Mouse (Mus musculus): ENCODE measurements around the gene Bmp2k. TPM values are rescaled to one million over a fixed set of nuclear protein-coding genes. Genes with fewer than 3 reads are reported as not detected.

The Bmp2k gene
- polyA plus RNA-seq, 1 experiment from 2014 or later, result 31.3 TPM

DNA sequence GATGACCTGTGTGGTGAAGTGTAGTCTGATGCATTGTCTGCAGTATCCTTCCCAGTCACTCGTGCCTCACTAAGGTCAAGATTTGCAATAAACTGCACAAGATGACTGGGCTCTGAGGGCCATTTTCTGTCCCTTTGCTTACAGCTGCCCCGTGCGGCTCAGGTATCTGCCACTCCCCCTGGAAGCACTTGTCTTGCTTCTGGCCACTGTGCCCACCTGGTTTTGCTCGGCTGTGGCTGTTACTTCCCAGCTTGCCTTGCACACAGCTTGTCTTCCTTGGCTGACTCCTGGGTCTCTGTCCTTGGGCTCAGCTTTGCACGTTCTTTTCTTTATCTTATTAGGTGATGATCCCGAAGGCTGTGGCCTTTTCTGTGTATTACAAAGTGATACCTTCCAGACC, 86.2 kb downstream of the Bmp2k start:
- Histone ChIP-seq H3K4me3 (replicated peaks) (no peak overlapping the region), H3K4me1 (replicated peaks) (no peaks in the 10 kb centered on the region), H3K36me3 (replicated peaks) (peaks cover 95% of the 10 kb centered on the region), H3K27me3 (no peaks in the 10 kb centered on the region), H3K9me3 (replicated peaks) (no peaks in the 10 kb centered on the region), H3K4me2 (no peak overlapping the region), H3K27ac (replicated peaks) (no peak overlapping the region), H3K9ac (no peak overlapping the region)
- no peak for ATAC-seq (ENCODE audit: insufficient read depth)
- 90% methylated on average over 6 of the region's 6 CpGs for WGBS (ENCODE audit: insufficient replicate concordance)

GRCm38 (mm10) chr5:97084541-97084940, 87.1 kb downstream of the Bmp2k start:
- Histone ChIP-seq H3K36me3 (replicated peaks) (peaks cover 95% of the 10 kb centered on the region), H3K27me3 (no peaks in the 10 kb centered on the region), H3K9ac (no peak overlapping the region), H3K4me1 (replicated peaks) (no peaks in the 10 kb centered on the region), H3K4me3 (replicated peaks) (no peak overlapping the region), H3K4me2 (no peak overlapping the region), H3K9me3 (replicated peaks) (no peaks in the 10 kb centered on the region), H3K27ac (replicated peaks) (no peak overlapping the region)
- 87% methylated on average over 4 of the region's 4 CpGs for WGBS (ENCODE audit: insufficient replicate concordance)
- no peak for ATAC-seq (ENCODE audit: insufficient read depth)

DNA sequence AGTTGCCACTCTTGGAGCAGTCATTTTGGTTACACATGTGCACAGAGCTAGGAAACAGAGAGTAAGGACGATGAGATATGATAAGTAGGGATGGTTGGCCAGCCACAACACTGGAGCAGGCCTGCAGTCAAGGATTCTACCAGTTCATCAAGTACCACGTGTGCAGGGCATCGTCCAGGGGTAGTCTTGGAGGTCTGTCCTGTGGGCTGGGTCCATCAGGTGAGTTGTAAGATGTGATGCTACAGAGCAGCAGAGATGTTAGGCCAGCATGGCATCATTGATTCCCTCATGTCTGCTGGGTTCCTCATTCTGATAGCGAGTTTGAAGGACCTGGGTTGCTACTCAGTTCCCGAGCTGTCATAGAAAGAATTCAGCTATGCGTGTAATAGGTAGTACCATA, 87.6 kb downstream of the Bmp2k start:
- ATAC-seq (ENCODE audit: insufficient read depth), result no peak
- peaks cover 96% of the 10 kb centered on the region for H3K36me3 ChIP-seq (replicated peaks)
- H3K27me3 ChIP-seq, result no peaks in the 10 kb centered on the region
- WGBS (ENCODE audit: insufficient replicate concordance), result 91% methylated on average over 6 of the region's 6 CpGs
- H3K9ac ChIP-seq, result no peak overlapping the region
- H3K4me1 ChIP-seq (replicated peaks), result no peaks in the 10 kb centered on the region
- no peaks in the 10 kb centered on the region for H3K9me3 ChIP-seq (replicated peaks)
- no peak overlapping the region for H3K4me2 ChIP-seq
- no peak overlapping the region for H3K4me3 ChIP-seq (replicated peaks)
- no peak overlapping the region for H3K27ac ChIP-seq (replicated peaks)

- H3K27me3 ChIP-seq, result no peaks in the 10 kb centered on the region
- no peak for ATAC-seq (ENCODE audit: insufficient read depth)
- no peak overlapping the region for H3K4me2 ChIP-seq
- H3K36me3 ChIP-seq (replicated peaks), result peaks cover 92% of the 10 kb centered on the region
- no peaks in the 10 kb centered on the region for H3K4me1 ChIP-seq (replicated peaks)
- no peak overlapping the region for H3K9ac ChIP-seq
- H3K9me3 ChIP-seq (replicated peaks), result no peaks in the 10 kb centered on the region
- no peak overlapping the region for H3K4me3 ChIP-seq (replicated peaks)
- WGBS (ENCODE audit: insufficient replicate concordance), result 92% methylated on average over 24 of the region's 24 CpGs
- H3K27ac ChIP-seq (replicated peaks), result no peak overlapping the region
Measured at GRCm38 (mm10) chr5:97087030-97087630, 89.6 kb downstream of the Bmp2k start.

GRCm38 (mm10) chr5:97087746-97088145, 90.3 kb downstream of the Bmp2k start:
- 93% methylated on average over 16 of the region's 16 CpGs for WGBS (ENCODE audit: insufficient replicate concordance)
- Histone ChIP-seq H3K27me3 (no peaks in the 10 kb centered on the region), H3K9me3 (replicated peaks) (no peaks in the 10 kb centered on the region), H3K4me3 (replicated peaks) (no peak overlapping the region), H3K9ac (no peak overlapping the region), H3K4me2 (no peak overlapping the region), H3K36me3 (replicated peaks) (peaks cover 92% of the 10 kb centered on the region), H3K4me1 (replicated peaks) (no peaks in the 10 kb centered on the region), H3K27ac (replicated peaks) (no peak overlapping the region)
- ATAC-seq (ENCODE audit: insufficient read depth), result no peak

- Histone ChIP-seq H3K4me1 (replicated peaks) (no peaks in the 10 kb centered on the region), H3K27me3 (no peaks in the 10 kb centered on the region), H3K4me3 (replicated peaks) (no peak overlapping the region), H3K9ac (no peak overlapping the region), H3K27ac (replicated peaks) (no peak overlapping the region), H3K9me3 (replicated peaks) (no peaks in the 10 kb centered on the region), H3K4me2 (no peak overlapping the region), H3K36me3 (replicated peaks) (peaks cover 91% of the 10 kb centered on the region)
- ATAC-seq (ENCODE audit: insufficient read depth), result no peak
- WGBS (ENCODE audit: insufficient replicate concordance), result 69% methylated on average over 6 of the region's 6 CpGs
Measured at GRCm38 (mm10) chr5:97088231-97088630, 90.7 kb downstream of the Bmp2k start.

- H3K4me2 ChIP-seq, result no peak overlapping the region
- H3K9ac ChIP-seq, result no peak overlapping the region
- no peaks in the 10 kb centered on the region for H3K9me3 ChIP-seq (replicated peaks)
- no peak for ATAC-seq (ENCODE audit: insufficient read depth)
- H3K4me3 ChIP-seq (replicated peaks), result no peak overlapping the region
- WGBS (ENCODE audit: insufficient replicate concordance), result 94% methylated on average over 3 of the region's 3 CpGs
- H3K36me3 ChIP-seq (replicated peaks), result peaks cover 79% of the 10 kb centered on the region
- no peaks in the 10 kb centered on the region for H3K4me1 ChIP-seq (replicated peaks)
- H3K27me3 ChIP-seq, result no peaks in the 10 kb centered on the region
- no peak overlapping the region for H3K27ac ChIP-seq (replicated peaks)
Measured at GRCm38 (mm10) chr5:97089426-97089825, 91.9 kb downstream of the Bmp2k start.

GRCm38 (mm10) chr5:97090034-97090784, 92.7 kb downstream of the Bmp2k start:
- H3K36me3 ChIP-seq (replicated peaks), result peaks cover 71% of the 10 kb centered on the region
- WGBS (ENCODE audit: insufficient replicate concordance), result 83% methylated on average over 6 of the region's 6 CpGs
- H3K4me1 ChIP-seq (replicated peaks), result no peaks in the 10 kb centered on the region
- H3K9me3 ChIP-seq (replicated peaks), result no peaks in the 10 kb centered on the region
- H3K27ac ChIP-seq (replicated peaks), result no peak overlapping the region
- ATAC-seq (ENCODE audit: insufficient read depth), result no peak
- H3K4me3 ChIP-seq (replicated peaks), result no peak overlapping the region
- no peak overlapping the region for H3K4me2 ChIP-seq
- no peak overlapping the region for H3K9ac ChIP-seq
- H3K27me3 ChIP-seq, result no peaks in the 10 kb centered on the region

DNA sequence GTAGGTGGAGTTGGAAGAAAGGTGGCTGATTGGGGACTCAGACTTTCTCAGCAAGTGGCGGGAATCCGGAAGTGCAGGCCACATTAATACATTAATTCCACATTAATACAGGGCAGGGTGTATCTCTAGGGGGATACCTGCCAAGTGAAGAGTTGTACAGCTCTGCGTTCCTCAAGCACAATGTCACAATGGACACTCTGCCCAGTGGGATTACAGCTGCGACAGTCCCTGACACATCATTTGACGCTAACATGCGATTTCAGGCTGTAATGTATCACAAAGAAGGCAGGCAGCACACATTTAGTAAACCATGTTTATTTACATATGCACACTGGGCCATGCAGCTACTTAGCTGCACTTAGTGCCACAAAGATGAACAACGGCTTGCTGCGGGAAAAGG, 95.5 kb downstream of the Bmp2k start:
- no peaks in the 10 kb centered on the region for H3K4me1 ChIP-seq (replicated peaks)
- H3K9me3 ChIP-seq (replicated peaks), result no peaks in the 10 kb centered on the region
- H3K27me3 ChIP-seq, result no peaks in the 10 kb centered on the region
- no peak for ATAC-seq (ENCODE audit: insufficient read depth)
- H3K4me3 ChIP-seq (replicated peaks), result no peak overlapping the region
- no peak overlapping the region for H3K4me2 ChIP-seq
- H3K36me3 ChIP-seq (replicated peaks), result peaks cover 44% of the 10 kb centered on the region
- WGBS (ENCODE audit: insufficient replicate concordance), result 84% methylated on average over 8 of the region's 8 CpGs
- no peak overlapping the region for H3K9ac ChIP-seq
- H3K27ac ChIP-seq (replicated peaks), result no peak overlapping the region

DNA sequence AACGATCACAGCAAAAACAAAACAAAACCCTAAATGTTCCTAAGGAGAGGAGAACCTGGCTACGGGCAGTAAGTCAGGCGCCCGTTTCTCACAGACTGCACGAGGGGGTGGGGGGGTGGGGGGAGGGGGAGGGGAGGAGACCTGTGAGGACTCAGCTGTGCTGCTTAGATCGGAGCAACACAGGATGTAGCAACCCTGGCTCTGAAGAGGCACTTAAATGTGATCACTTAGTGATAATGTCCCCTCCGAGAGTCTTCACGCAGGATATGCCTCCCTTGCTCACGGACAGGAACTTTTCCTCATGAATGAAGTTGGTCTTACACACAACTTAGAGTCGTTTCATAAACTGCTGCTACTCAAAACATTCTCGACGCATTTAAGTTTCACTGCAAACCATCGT, 97.8 kb downstream of the Bmp2k start:
- ATAC-seq (ENCODE audit: insufficient read depth), result no peak
- H3K4me2 ChIP-seq, result no peak overlapping the region
- H3K4me1 ChIP-seq (replicated peaks), result no peaks in the 10 kb centered on the region
- no peaks in the 10 kb centered on the region for H3K27me3 ChIP-seq
- WGBS (ENCODE audit: insufficient replicate concordance), result 44% methylated on average over 10 of the region's 13 CpGs
- H3K4me3 ChIP-seq (replicated peaks), result no peak overlapping the region
- no peaks in the 10 kb centered on the region for H3K9me3 ChIP-seq (replicated peaks)
- no peak overlapping the region for H3K27ac ChIP-seq (replicated peaks)
- H3K9ac ChIP-seq, result no peak overlapping the region
- peaks cover 22% of the 10 kb centered on the region for H3K36me3 ChIP-seq (replicated peaks)

DNA sequence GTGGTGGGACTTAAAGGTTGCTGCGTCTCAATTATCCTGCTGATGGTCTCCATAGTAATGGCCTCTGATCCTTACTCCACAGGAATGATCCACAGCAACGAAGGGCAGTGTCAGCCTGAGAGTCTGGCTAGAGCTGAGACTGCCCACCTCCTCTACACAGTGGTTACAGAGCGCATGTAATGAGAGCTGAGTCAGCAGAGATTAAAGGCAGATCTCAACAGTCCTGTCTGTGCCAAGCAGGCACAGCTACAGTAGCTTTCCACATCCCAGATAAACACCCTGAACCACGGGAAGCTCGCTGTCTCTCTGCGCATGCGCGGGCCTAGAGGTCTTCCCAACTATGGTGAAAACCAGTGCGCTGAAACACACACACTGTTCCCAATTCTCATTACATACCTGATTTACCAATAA, 100.1 kb downstream of the Bmp2k start:
- Histone ChIP-seq H3K4me2 (no peak overlapping the region), H3K4me3 (replicated peaks) (no peak overlapping the region), H3K36me3 (replicated peaks) (peaks cover 5% of the 10 kb centered on the region), H3K9ac (no peak overlapping the region), H3K4me1 (replicated peaks) (no peaks in the 10 kb centered on the region), H3K27ac (replicated peaks) (no peak overlapping the region), H3K27me3 (no peaks in the 10 kb centered on the region), H3K9me3 (replicated peaks) (no peaks in the 10 kb centered on the region)
- ATAC-seq (ENCODE audit: insufficient read depth), result no peak
- 64% methylated on average over 9 of the region's 9 CpGs for WGBS (ENCODE audit: insufficient replicate concordance)

GRCm38 (mm10) chr5:97099954-97100353, 102.5 kb downstream of the Bmp2k start:
- H3K9ac ChIP-seq, result no peak overlapping the region
- no peak overlapping the region for H3K27ac ChIP-seq (replicated peaks)
- H3K27me3 ChIP-seq, result no peaks in the 10 kb centered on the region
- H3K4me3 ChIP-seq (replicated peaks), result no peak overlapping the region
- no peak overlapping the region for H3K4me2 ChIP-seq
- H3K9me3 ChIP-seq (replicated peaks), result no peaks in the 10 kb centered on the region
- 78% methylated on average over 8 of the region's 8 CpGs for WGBS (ENCODE audit: insufficient replicate concordance)
- no peaks in the 10 kb centered on the region for H3K36me3 ChIP-seq (replicated peaks)
- ATAC-seq (ENCODE audit: insufficient read depth), result no peak
- no peaks in the 10 kb centered on the region for H3K4me1 ChIP-seq (replicated peaks)
